Mouse (Mus musculus): Measurements from ENCODE around the gene Kcng4. TPM values are rescaled to one million over a fixed set of nuclear protein-coding genes. Genes with fewer than 3 reads are reported as not detected.

Gene Kcng4
- polyA plus RNA-seq, 1 experiment from 2014 or later = not detected

DNA sequence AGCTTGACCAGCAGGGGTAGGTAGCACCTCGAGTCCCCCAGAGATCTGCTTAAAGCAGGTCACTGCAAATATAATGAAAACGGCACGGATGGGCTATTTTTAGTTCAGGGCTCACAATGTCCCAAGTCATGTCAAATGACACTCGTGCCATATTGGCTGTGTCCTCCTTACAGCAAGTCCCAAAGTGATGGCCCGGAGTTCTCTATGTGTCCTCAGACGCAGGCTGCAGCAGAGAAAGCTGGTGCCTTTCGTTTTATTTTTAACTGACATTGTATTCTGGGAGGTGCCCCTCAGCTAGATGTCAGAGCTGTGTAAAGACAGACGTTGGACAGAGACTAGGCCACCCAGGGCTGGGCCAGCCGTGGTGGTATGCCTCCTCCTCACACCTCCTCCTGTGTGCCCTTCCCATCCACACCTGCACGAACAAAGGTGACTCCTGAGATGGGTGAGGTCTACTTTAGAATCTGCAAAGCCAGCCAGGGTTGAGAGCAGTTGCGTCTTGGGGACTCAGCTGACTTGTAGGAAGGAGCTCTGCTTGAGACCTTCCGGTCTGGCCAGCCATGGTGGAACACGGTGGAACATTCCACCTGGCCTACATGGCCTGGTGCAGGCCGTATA, 14.5 kb downstream of the Kcng4 start:
- Histone ChIP-seq H3K36me3 (no peaks in the 10 kb centered on the region), H3K27ac (no peak overlapping the region), H3K27me3 (ENCODE audit: low read depth, poor library complexity, severe bottlenecking) (no peaks in the 10 kb centered on the region; the same call in 1 of the 2 replicates), H3K4me3 (no peak overlapping the region), H3K9me3 (replicated peaks) (no peaks in the 10 kb centered on the region), H3K4me1 (peaks cover 23% of the 10 kb centered on the region)
- WGBS = 89% methylated on average over 14 of the region's 14 CpGs
- no peak for DNase-seq (ENCODE audit: low spot score)

DNA sequence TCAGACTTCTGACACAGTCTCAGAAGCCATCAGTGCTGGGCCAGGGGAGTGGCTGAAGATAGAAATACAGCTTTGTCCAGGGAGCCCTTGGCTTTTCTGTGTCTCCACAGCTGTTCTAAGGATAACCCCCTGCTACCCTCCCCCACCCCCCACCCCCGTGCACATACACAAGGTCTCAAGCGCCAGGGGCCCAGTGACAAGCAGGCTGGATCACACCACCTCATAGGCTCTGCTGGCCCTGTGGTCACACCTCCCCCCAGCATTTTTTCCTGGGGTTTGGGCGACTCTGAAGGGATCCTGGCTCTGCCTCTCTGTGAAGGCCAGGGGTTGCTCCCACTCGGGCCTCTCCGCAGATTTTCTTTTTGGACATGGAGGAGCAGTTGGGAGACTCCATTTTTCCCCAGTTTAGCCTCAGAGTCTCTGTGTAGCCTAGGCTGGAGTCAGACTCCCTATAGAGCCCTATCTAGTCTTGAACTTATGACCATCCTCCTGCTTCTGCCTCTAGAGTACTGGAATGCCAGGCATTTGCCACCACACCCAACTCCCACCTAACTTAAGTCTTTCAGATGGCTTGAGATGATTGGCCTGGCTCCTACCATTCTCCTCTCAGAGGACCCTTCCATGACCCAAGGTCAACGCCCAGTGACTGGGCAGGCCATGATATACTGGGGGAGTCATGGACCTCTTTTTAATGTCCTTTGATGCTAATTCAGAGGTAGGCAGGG, 15.2 kb downstream of the Kcng4 start:
- Histone ChIP-seq H3K36me3 (no peaks in the 10 kb centered on the region), H3K27ac (no peak overlapping the region), H3K4me1 (peaks cover 24% of the 10 kb centered on the region), H3K27me3 (ENCODE audit: low read depth, poor library complexity, severe bottlenecking) (no peaks in the 10 kb centered on the region; the same call in 1 of the 2 replicates), H3K4me3 (no peak overlapping the region), H3K9me3 (replicated peaks) (no peaks in the 10 kb centered on the region)
- WGBS = 74% methylated on average over 6 of the region's 6 CpGs
- DNase-seq (ENCODE audit: low spot score) = no peak

DNA sequence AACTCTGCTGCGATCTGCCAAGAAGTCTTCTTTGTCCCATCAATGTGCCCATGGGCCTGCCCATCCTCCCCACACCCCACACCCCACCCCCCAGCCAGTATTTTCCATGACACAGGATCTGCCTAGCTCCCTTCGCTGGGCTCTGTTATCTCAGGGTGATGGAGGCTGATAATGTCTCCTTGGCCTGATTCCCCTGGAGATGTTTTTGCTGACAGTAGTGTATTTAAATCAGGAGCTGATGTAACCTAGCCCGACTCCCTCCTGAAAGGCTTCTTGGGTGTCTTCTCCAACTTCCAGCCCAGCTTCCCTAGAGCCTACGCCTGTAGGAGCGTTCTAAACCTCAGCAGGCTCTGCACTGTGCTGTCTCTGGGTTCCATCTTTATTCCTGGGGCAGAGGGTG, 16.6 kb downstream of the Kcng4 start:
- no peaks in the 10 kb centered on the region; the same call in 1 of the 2 replicates for H3K27me3 ChIP-seq (ENCODE audit: low read depth, poor library complexity, severe bottlenecking)
- WGBS = 63% methylated on average over 5 of the region's 5 CpGs
- H3K9me3 ChIP-seq (replicated peaks) = no peaks in the 10 kb centered on the region
- no peak overlapping the region for H3K4me3 ChIP-seq
- no peak overlapping the region for H3K27ac ChIP-seq
- no peak for DNase-seq (ENCODE audit: low spot score)
- peaks cover 25% of the 10 kb centered on the region for H3K4me1 ChIP-seq
- H3K36me3 ChIP-seq = no peaks in the 10 kb centered on the region

DNA sequence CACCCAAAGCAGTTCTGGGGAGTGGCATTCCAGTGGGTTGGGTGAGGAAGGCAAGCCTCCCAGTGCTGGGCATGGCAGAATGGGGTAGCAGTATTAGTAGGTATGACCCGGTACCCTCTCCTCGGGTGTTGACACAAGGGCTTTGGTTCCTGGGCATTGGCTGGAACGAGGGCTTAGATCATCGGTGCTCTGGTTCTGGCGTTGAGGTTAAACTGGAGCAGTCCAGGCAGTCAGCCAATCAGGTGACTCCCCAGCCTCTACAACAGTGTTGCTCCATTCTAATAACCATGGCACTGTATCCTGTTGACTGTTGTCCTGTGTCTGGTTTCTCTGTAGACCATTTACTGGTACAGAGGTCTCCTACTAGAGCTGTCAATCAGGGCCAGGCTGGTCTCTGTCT, 17.9 kb downstream of the Kcng4 start:
- no peaks in the 10 kb centered on the region for H3K9me3 ChIP-seq (replicated peaks)
- no peaks in the 10 kb centered on the region for H3K36me3 ChIP-seq
- H3K4me3 ChIP-seq = no peak overlapping the region
- peaks cover 27% of the 10 kb centered on the region for H3K4me1 ChIP-seq
- 98% methylated on average over 5 of the region's 5 CpGs for WGBS
- no peak for DNase-seq (ENCODE audit: low spot score)
- no peaks in the 10 kb centered on the region; the same call in 1 of the 2 replicates for H3K27me3 ChIP-seq (ENCODE audit: low read depth, poor library complexity, severe bottlenecking)
- H3K27ac ChIP-seq = no peak overlapping the region

DNA sequence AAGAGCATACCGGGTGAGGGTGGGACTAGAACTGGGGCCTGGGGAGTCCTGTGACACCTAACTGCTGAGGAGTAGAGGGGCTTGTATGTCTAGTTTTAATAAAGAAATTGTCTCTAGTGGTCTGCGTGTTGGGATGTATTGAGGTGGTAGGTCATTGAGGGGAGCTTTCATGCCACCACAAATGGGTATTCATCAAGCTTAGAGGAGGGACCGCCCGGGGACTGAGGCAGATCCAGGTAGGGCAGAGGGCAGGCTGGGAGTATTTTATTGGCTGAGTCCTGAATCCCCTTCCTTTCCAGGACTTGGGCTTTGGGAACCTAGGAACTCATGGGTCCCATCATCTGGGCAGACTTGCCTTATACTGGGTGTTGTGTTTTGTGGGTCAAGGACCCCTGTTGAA, 18.7 kb downstream of the Kcng4 start:
- WGBS = 88% methylated on average over 4 of the region's 4 CpGs

DNA sequence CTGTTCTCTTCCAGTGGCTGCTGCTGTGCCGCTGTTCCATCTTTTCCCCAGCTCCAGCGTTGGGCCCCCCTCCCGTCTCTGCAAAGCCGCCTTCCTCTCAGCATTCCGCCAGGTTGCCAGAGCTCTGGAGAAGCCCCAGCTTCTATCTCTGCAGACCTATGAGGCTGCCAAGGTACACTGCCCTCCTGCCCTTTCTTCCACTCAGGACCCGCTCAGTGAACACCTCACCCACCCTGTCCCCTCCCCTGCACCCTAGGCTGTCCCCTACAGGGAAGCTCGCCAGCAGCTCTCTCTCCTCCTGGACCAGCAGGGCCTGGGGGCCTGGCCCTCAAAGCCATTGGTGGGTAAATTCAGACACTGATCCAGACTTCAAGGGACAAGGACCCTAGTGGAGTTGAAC, 19.1 kb downstream of the Kcng4 start:
- 72% methylated on average over 7 of the region's 7 CpGs for WGBS
- Histone ChIP-seq H3K27ac (no peak overlapping the region), H3K36me3 (no peaks in the 10 kb centered on the region), H3K4me3 (no peak overlapping the region), H3K4me1 (peaks cover 20% of the 10 kb centered on the region), H3K27me3 (ENCODE audit: low read depth, poor library complexity, severe bottlenecking) (no peaks in the 10 kb centered on the region; the same call in 1 of the 2 replicates), H3K9me3 (replicated peaks) (no peaks in the 10 kb centered on the region)
- DNase-seq (ENCODE audit: low spot score) = no peak

More for the DNA sequence above, 18.7 kb downstream of the Kcng4 start:
- Histone ChIP-seq H3K9me3 (replicated peaks) (no peaks in the 10 kb centered on the region), H3K27ac (no peak overlapping the region), H3K4me3 (no peak overlapping the region), H3K4me1 (peaks cover 22% of the 10 kb centered on the region), H3K36me3 (no peaks in the 10 kb centered on the region), H3K27me3 (ENCODE audit: low read depth, poor library complexity, severe bottlenecking) (no peaks in the 10 kb centered on the region; the same call in 1 of the 2 replicates)
- no peak for DNase-seq (ENCODE audit: low spot score)

DNA sequence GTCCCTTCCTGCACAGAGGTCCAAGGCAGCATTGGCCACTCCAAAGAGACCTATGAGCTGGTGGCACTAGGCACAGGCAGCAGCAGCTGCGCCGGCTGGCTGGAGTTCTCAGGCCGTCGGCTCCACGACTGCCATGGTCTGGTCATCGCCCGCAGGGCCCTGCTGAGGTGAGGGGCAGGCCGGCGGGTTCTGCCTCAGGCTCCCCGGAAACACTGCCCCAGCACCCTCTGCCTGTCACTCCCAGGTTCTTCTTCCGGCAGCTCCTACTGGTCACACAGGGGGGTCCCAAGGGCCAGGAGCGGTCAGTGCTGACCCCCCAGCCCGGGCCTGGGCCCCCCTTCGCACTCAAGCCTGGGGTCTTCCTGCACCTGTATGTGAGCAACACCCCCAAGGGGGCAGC, 20.4 kb downstream of the Kcng4 start:
- Histone ChIP-seq H3K27ac (no peak overlapping the region), H3K27me3 (ENCODE audit: low read depth, poor library complexity, severe bottlenecking) (no peaks in the 10 kb centered on the region; the same call in 1 of the 2 replicates), H3K4me1 (peaks cover 14% of the 10 kb centered on the region; the same call in 1 of the 2 replicates), H3K9me3 (replicated peaks) (no peaks in the 10 kb centered on the region), H3K4me3 (no peak overlapping the region), H3K36me3 (no peaks in the 10 kb centered on the region)
- WGBS = 74% methylated on average over 14 of the region's 14 CpGs
- no peak for DNase-seq (ENCODE audit: low spot score)

DNA sequence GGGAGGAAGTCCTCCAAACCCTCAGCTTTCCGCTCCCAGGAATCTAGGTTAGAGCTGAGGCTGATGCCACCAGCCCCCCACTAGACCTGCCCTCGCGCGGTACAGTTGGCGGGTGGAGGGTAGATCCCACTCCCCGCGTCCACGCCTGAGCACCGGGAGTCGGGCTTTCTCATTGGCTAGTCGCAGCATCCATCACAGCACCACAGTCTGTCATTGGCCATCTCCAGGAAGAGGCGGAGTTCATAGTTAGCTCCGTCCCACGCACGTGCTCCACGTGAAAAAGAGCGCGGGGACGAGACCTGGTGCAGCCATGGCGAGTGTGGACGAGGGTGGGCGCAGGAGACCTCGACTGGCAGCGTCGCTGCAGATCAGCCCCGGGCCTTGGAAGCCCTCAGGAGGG, 23.0 kb downstream of the Kcng4 start, which contains the start of gene Adad2:
Gene Adad2, plus strand, starts transcription at position 277 of the 400 bp plus-strand sequence.
- Histone ChIP-seq H3K36me3 (no peaks in the 10 kb centered on the region), H3K4me1 (0 out of 2 replicates have a peak, but pooled peaks cover 12% of the 10 kb centered on the region), H3K4me3 (no peak within 1 kb of the TSS), H3K27me3 (ENCODE audit: low read depth, poor library complexity, severe bottlenecking) (no peaks in the 10 kb centered on the region; the same call in 1 of the 2 replicates), H3K9me3 (replicated peaks) (no peaks in the 10 kb centered on the region), H3K27ac (no peak within 1 kb of the TSS)
- DNase-seq (ENCODE audit: low spot score) = no peak
- 77% methylated on average over 26 of the region's 26 CpGs for WGBS

DNA sequence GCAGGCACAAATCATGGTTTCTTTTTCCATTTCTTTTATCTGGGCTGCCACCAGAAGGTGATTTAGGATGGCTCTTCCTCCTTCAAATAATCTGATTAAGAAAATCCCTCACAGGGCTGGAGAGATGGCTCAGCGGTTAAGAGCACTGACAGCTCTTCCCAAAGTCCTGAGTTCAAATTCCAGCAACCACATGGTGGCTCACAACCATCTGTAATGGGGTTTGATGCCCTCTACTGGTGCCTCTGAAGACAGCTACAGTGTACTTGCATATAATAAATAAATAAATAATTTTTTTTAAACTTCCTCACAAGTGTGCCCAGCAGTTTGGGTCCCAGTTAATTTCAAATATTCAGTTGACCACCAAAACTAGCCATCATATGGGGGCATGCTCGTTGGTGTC, 29.3 kb downstream of the Kcng4 start:
- Histone ChIP-seq H3K4me3 (no peak overlapping the region), H3K36me3 (peaks cover 18% of the 10 kb centered on the region), H3K27ac (no peak overlapping the region), H3K4me1 (peaks cover 12% of the 10 kb centered on the region), H3K9me3 (replicated peaks) (no peaks in the 10 kb centered on the region), H3K27me3 (ENCODE audit: low read depth, poor library complexity, severe bottlenecking) (no peaks in the 10 kb centered on the region)
- no peak for DNase-seq (ENCODE audit: low spot score)
- 83% methylated on average over 2 of the region's 2 CpGs for WGBS

DNA sequence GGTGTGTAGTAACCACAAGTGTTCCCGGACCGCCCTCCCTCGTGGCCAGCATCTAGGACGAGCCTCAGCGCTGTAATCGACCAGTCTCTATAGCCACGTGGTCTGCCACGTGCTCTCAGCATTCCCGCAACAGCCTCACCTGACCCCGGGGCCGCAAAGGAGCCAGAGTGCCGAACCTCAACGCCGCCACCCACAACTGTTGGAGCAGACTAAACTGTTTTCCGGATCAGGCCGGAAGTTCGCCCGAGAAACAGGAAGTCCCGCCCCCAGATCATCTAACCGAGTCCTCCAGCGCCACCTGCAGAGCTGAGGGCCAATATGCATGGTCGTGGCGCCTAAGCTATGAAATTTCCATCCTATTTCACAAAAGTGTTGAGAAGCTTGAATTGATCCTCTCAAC, 30.5 kb downstream of the Kcng4 start, which contains the start of gene Taf1c:
Gene Taf1c, minus strand, starts transcription at position 227 of the 400 bp plus-strand sequence.
- peak; percentile 98 for DNase-seq (ENCODE audit: low spot score)
- H3K9me3 ChIP-seq (replicated peaks) = no peaks in the 10 kb centered on the region
- peaks cover 30% of the 10 kb centered on the region for H3K36me3 ChIP-seq
- peak within 1 kb of the TSS; percentile 82 for H3K27ac ChIP-seq
- no peaks in the 10 kb centered on the region for H3K27me3 ChIP-seq (ENCODE audit: low read depth, poor library complexity, severe bottlenecking)
- peak within 1 kb of the TSS; percentile 73 for H3K4me3 ChIP-seq
- H3K4me1 ChIP-seq = peaks cover 12% of the 10 kb centered on the region
- WGBS = under 1% methylated on average over 23 of the region's 23 CpGs

DNA sequence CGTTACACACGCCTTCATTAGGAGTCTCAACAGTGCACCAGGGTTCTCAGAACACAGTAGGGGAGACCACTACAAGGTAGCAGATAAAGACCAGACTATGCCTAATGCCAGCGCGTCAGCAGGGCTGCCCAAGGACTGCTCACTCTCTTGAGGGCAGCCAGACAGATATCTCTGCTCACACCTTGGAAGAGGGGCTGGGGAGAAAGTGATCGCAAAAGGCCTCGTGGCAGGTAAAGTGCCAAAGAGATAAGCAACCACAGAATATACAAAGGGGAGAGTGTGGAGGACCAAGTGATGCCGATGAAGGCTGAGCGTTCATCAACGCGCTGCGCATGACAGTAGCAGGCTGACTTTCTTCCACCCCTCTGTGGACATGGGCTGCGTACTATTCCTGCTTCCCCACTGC, 31.1 kb downstream of the Kcng4 start:
- DNase-seq (ENCODE audit: low spot score) = no peak
- Histone ChIP-seq H3K27me3 (ENCODE audit: low read depth, poor library complexity, severe bottlenecking) (no peaks in the 10 kb centered on the region), H3K9me3 (replicated peaks) (no peaks in the 10 kb centered on the region), H3K27ac (peak overlapping the region; percentile 82), H3K4me3 (peak overlapping the region; percentile 73), H3K4me1 (peaks cover 12% of the 10 kb centered on the region), H3K36me3 (peaks cover 36% of the 10 kb centered on the region)
- 43% methylated on average over 12 of the region's 12 CpGs for WGBS

DNA sequence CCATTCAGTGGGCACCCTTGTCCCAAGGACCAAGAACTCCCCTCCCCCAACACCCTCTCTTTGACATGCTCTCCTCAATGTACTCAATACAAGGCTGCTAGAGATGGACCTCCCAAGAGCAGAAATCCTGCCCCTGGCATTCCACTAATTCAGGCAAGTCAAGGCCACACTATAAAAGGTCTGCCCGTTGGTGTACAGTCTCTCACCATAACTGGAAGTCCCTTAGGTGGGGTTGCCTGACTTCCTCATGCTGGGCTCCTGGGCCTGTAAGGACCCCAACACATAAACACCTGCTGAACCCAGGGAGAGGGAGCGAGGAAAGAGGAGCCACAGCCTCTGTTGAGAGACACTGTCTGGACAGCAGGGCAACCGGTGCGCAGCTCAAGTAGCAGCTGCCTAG, 31.7 kb downstream of the Kcng4 start:
- Histone ChIP-seq H3K4me1 (peaks cover 12% of the 10 kb centered on the region), H3K36me3 (peaks cover 43% of the 10 kb centered on the region), H3K4me3 (peak overlapping the region; percentile 73), H3K27me3 (ENCODE audit: low read depth, poor library complexity, severe bottlenecking) (no peaks in the 10 kb centered on the region), H3K9me3 (replicated peaks) (no peaks in the 10 kb centered on the region), H3K27ac (0 out of 2 replicates have a peak overlapping the region, but pooled peaks have one; percentile 82)
- DNase-seq (ENCODE audit: low spot score) = no peak
- WGBS = 97% methylated on average over 4 of the region's 4 CpGs

DNA sequence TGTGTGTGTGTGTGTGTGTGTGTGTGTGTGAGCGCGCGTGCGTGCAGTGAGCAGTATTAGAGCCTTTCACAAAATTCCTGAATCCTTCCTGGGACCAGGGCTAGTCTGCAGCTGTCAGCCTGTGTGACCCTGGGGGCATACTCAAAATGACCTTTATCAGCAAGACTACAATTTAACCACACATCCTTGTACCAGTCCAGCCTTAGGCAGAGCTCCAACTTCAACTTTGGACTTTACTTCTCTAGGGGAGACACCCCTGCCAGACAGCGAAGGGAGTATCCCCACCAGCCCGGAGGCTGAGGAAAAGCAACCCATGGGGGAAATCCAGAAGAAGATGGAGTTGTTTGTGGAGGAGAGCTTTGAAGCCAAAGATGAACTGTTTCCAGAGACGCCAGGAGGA, 44.0 kb downstream of the Kcng4 start:
- Histone ChIP-seq H3K36me3 (peaks cover 2% of the 10 kb centered on the region; the same call in 1 of the 2 replicates), H3K4me3 (no peak overlapping the region), H3K27me3 (ENCODE audit: low read depth, poor library complexity, severe bottlenecking) (peaks cover 4% of the 10 kb centered on the region; the same call in 1 of the 2 replicates), H3K9me3 (replicated peaks) (no peaks in the 10 kb centered on the region), H3K4me1 (peaks cover 33% of the 10 kb centered on the region), H3K27ac (no peak overlapping the region)
- no peak for DNase-seq (ENCODE audit: low spot score)
- 91% methylated on average over 7 of the region's 7 CpGs for WGBS
